In the genomic region with DNA sequence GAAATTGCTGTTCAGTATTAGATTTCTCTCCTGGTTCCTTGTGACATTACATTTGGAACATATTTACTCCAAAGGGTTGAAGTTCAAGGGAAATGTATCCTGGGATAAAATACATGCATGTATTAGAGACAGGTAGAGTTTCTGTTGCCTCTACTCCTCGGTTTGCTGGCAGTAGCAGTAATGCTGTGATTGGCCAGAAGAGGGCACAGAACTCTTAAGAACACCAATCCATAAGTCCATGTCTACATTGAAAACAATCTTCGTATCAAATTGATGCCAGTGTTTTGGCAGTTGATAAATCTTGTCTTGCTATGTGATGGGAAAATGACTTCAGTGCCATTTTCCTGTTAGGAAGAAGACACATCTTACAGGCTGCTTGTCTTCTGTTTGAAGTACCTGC, we compare ENCODE assay signal across 9 mouse cellular contexts.
DNase-seq lines count a peak whose midpoint lies in the region; ATAC-seq and TF ChIP-seq lines count a peak whose summit lies in the region.
"Had no signal": no experiment of that assay in that cellular context is flagged by ENCODE, and none has a peak within 500 bp of the region (broad histone marks: within the 10 kb centered on the region; RNA-seq: fewer than 3 reads in every experiment).

No protein-coding gene starts in this region.

- 66% methylated on average over 2 of the region's 2 CpGs for WGBS in kidney, postnatal 0 days
- WGBS in kidney, embryonic 16.5 days = 64% methylated on average over 2 of the region's 2 CpGs
- 32% methylated on average over 2 of the region's 2 CpGs for WGBS in lung, adult 2 months
- WGBS in midbrain, embryonic 10.5 days = 88% methylated on average over 2 of the region's 2 CpGs

- DNase-seq in adrenal gland, postnatal 14 days = peak; percentile 19
- no peak for DNase-seq in adrenal gland, postnatal 10 days
- peak; percentile 39 for DNase-seq in kidney, postnatal 0 days (ENCODE audit: low spot score)
- peak; percentile 10 for DNase-seq in c-Kit-positive CD71-positive TER-119-negative erythroid progenitor cells, embryonic 14.5 days (ENCODE audit: low read depth)
- peak; percentile 31 for DNase-seq in lung, adult 2 months
- DNase-seq in thymus, postnatal 4 days = peak; percentile 66
- no peak for DNase-seq in midbrain, embryonic 10.5 days (ENCODE audit: low spot score)
- DNase-seq: liver, embryonic 13.5 days had no signal

- no peaks in the 10 kb centered on the region for H3K9me3 ChIP-seq in kidney, postnatal 0 days (replicated peaks; ENCODE audit: low read length)
- H3K9me3 ChIP-seq in kidney, embryonic 16.5 days (ENCODE audit: low read length) = no peaks in the 10 kb centered on the region
- no peaks in the 10 kb centered on the region for H3K9me3 ChIP-seq in midbrain, embryonic 10.5 days (replicated peaks)
- H3K9me3 ChIP-seq: liver, embryonic 13.5 days had no signal

- H3K27ac ChIP-seq in kidney, postnatal 0 days = no peak overlapping the region
- no peak overlapping the region for H3K27ac ChIP-seq in kidney, embryonic 16.5 days (ENCODE audit: low read length)
- no peak overlapping the region for H3K27ac ChIP-seq in midbrain, embryonic 10.5 days (replicated peaks)
- H3K27ac ChIP-seq: liver, embryonic 13.5 days had no signal

- no peak for TF ChIP-seq POLR2A in lung, adult 2 months (IDR thresholded peaks at IDR 0.05; ENCODE audit: borderline replicate concordance, extremely low read depth, low read depth, low read length)

- no peak overlapping the region for H3K9ac ChIP-seq in kidney, postnatal 0 days (ENCODE audit: low read depth, low read length)
- H3K9ac ChIP-seq in kidney, embryonic 16.5 days (replicated peaks; ENCODE audit: low read length) = no peak overlapping the region
- H3K9ac ChIP-seq: liver, embryonic 13.5 days had no signal

- no peak for ATAC-seq in kidney, postnatal 0 days (replicated peaks; ENCODE audit: low FRiP score, low read depth)
- no peak for ATAC-seq in kidney, embryonic 16.5 days (ENCODE audit: low FRiP score, low TSS enrichment)

- TF ChIP-seq CTCF in kidney, postnatal 0 days (IDR thresholded peaks at IDR 0.05; ENCODE audit: low read depth) = peak; percentile 58
- 0 out of 2 replicates have a peak, but pooled peaks have one; percentile 3 for TF ChIP-seq CTCF in lung, adult 2 months (IDR thresholded peaks at IDR 0.05; ENCODE audit: insufficient read depth, low read length)

- no peak overlapping the region for H3K4me2 ChIP-seq in kidney, postnatal 0 days (ENCODE audit: low read length)
- H3K4me2 ChIP-seq in kidney, embryonic 16.5 days (replicated peaks; ENCODE audit: low read depth, low read length) = no peak overlapping the region
- H3K4me2 ChIP-seq: liver, embryonic 13.5 days had no signal

- H3K36me3 ChIP-seq in kidney, postnatal 0 days (ENCODE audit: insufficient read depth, low read length) = peaks cover 30% of the 10 kb centered on the region
- H3K36me3 ChIP-seq in kidney, embryonic 16.5 days (ENCODE audit: insufficient read depth, low read length) = peaks cover 44% of the 10 kb centered on the region
- peaks cover 89% of the 10 kb centered on the region for H3K36me3 ChIP-seq in midbrain, embryonic 10.5 days

- H3K4me1 ChIP-seq in kidney, postnatal 0 days (replicated peaks; ENCODE audit: insufficient read depth, low read length) = no peaks in the 10 kb centered on the region
- no peaks in the 10 kb centered on the region for H3K4me1 ChIP-seq in kidney, embryonic 16.5 days (ENCODE audit: insufficient read depth, low read length)
- peaks cover 6% of the 10 kb centered on the region; the same call in 1 of the 2 replicates for H3K4me1 ChIP-seq in lung, adult 2 months (ENCODE audit: control insufficient read depth, insufficient read depth, low read length)
- H3K4me1 ChIP-seq in midbrain, embryonic 10.5 days = no peaks in the 10 kb centered on the region
- H3K4me1 ChIP-seq: liver, embryonic 13.5 days had no signal

- no peak overlapping the region for H3K4me3 ChIP-seq in kidney, postnatal 0 days (replicated peaks; ENCODE audit: low read depth, low read length)
- no peak overlapping the region for H3K4me3 ChIP-seq in kidney, embryonic 16.5 days (ENCODE audit: low read length)
- no peak overlapping the region for H3K4me3 ChIP-seq in lung, adult 2 months (replicated peaks; ENCODE audit: extremely low read depth, low read depth, low read length)
- no peak overlapping the region for H3K4me3 ChIP-seq in midbrain, embryonic 10.5 days
- H3K4me3 ChIP-seq: liver, embryonic 13.5 days had no signal

- H3K27me3 ChIP-seq in kidney, postnatal 0 days (ENCODE audit: insufficient read depth, low read length) = no peaks in the 10 kb centered on the region
- no peaks in the 10 kb centered on the region for H3K27me3 ChIP-seq in kidney, embryonic 16.5 days (ENCODE audit: insufficient read depth, low read length)
- H3K27me3 ChIP-seq in midbrain, embryonic 10.5 days (ENCODE audit: low read depth, poor library complexity, severe bottlenecking) = no peaks in the 10 kb centered on the region
- H3K27me3 ChIP-seq: liver, embryonic 13.5 days had no signal

Comparison
In these comparisons a context has a peak if more than half of its experiments do, and no peak if none do; other contexts are left out.
1. DNase-seq: peak in adrenal gland, postnatal 14 days (single experiment), kidney, postnatal 0 days (single experiment), c-Kit-positive CD71-positive TER-119-negative erythroid progenitor cells, embryonic 14.5 days (single experiment), lung, adult 2 months (single experiment) and thymus, postnatal 4 days (single experiment); none in adrenal gland, postnatal 10 days (single experiment) and midbrain, embryonic 10.5 days (single experiment).